Mouse (Mus musculus): ENCODE results near the gene Fmo2.

Fmo2 gene

DNA sequence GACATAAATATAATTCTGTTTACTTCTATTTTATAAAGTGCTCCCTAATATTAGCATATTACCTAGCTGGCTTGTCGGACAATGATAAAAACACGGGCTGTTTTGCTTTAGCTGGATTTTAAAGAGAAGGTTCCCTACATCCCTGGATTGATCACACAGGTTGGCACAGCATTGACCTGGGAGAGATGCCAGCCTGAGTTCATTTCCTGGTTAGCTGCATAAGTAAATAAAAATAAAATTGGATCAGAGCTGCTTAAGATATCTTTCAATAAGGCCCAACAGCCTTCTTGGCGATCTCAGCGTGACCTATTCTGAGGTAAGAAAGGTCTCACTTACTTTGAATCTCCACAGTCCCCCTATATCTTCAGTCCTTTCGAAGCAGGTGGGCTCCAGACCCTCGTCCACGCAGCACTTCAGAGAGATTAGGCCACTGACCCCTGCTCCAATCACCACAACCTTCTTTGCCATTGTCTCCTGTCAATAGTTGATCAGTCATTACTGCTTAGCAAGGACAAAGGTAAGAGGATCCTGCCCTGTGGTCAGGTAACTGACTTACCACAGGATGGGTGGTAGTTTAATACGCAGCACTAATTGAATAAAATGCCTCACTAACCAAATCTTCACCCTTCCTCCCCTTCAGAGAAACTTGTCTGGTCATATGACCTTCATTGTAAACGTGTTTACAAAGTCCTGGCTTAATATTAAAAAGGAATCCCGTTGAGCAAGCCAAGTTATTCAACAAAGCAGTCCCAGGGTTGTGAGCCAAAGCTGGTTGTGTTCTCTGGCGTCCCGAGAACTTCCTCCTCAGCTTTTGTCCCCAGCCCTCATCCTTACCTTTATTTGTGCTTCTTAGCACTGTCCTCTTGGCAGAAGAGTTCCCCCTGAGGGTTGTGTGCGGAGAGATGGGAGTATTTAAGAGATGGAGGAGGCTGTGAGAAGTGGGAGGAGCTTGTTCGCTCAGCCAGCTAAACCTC, at the start of gene Fmo2:
TSS of gene Fmo2 (minus strand) at position 889 of the 974 bp plus-strand sequence.
- peak; percentile 99 for DNase-seq

DNA sequence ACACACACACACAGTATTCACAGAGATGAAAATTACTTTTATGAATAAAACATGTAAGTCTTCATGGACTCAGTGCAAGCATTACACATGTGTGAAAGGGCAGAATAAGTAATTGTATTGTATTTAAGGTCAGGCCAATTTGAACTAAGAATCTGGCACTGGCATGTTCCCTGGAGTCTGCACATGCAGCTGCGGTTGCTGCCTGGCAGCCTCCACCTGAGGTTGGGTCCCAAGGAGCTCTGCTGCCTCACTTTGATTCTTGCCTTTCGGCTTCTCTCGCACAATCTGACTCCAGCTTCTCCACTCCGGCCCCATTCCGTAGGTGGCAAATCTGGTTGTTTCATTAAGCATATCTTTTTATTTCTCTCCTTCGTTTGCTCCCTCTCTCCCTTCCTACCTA, 49.4 kb upstream of the Fmo2 start:
- DNase-seq = peak; percentile 54

DNA sequence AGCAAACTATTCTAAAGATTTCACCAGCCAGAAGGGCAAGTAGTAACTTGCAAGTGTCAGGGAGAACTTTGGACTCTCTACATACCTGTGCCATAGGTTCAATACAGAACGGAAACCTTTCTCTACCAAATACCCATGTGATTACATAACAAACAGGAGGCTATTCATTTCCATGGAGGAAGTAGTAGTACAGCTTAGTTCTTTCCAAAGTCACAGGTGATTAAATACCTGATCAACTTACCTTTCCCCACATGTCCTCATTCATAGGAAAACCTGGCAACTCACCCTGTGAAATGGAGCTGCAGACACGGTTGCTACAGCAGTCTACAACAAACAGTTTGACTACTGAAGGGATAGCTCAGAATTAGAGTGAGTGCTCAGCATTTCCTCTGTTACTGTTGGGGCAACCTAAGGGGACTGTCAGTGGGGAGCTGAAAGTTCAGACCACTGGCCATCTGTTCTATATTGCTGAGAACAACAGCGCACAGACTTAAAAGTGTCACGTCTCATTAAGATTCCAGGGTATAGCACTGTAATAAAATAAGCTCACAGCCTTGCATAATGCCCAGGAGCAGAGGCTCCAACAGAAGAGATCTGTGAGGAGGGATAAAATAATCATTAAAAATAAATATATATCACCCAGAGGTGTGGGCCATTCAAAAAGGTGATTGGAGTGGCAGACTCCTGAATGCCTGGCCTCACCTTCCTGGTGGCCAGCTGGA, 48.5 kb upstream of the Fmo2 start:
- DNase-seq = peak; percentile 39

DNA sequence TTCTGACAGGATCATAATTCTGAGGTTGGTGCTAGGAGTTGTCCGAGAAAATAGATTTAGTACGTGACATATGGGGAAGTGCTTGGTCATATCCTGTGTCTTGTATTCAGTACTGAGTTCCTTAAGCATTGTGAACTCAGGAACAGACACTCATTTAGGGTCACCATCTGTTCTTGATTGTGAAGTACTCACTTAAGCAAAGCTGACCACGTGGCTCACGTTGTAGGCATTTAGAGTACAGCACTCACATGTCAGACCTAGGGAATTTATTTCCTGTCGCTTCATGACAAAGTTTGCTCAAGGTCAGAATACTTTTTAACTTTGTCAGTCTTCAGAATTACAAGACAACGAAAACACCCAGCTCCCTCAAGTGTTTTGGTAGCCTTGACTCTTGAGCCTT, 45.2 kb upstream of the Fmo2 start:
- DNase-seq = peak; percentile 54

DNA sequence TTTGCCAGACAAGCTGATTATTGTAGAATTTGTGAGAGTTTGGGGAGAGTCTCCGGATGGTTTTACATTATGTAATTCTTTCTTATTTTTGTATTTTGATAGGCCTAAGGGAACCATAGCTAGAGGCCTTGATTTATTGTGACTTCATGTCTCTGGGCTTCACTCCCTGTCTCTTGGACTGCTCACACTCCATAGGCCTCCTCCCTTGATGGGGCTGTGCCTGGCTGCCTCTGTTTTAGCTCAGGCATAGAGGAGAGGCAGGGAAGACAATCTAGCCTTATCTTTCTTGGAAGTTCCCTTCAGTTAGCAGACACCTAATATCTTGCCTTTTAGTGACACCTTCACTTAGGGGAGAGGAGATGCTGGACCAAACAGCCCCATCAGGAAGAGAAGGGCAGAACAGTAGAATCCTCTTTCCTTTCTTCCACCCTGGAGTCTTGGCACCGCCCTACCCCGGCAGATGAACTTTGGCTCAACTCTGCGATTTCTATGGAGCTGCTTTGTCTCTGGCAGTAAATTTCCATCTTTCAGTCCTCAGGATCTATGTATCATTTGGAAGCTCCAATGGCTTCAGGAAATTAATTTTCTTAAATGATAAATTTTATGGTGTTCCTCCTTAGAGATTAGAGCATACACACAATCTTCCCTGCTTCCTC, 40.3 kb upstream of the Fmo2 start:
- peak; percentile 97 for DNase-seq

DNA sequence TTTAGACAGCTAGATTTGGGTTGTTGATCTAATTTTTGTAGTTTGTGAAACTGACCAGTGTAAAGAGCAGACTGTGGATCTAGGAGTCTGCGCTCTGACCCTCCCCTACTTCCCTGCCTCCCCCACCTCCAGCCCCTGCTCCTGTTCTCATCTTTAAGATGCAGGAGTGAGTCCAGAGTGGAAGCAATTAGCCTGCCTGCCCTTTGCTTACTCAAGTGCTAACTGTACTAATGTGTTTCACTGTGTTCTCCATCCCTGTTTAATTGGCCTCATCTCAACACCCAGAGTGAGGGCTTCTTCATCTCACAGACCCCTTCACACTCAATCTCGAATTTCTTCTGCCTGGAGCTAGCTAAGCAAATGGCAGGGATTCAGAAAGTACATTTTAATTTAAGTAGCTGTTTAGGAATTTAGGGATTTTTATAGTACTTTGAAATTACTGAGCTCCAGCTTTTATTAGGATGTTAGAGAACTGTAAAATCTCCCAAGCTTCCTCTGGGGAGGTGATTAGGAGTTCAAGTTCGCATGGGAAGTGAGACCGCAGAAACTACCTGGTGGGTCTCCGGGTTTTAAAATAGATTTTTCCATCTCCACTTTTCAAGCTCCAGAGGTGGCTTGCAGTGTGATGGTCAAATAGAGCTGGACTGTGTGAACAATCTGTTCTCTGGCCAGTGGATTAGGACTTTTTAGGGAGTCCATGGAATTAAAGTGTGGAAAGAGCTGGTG, 39.6 kb upstream of the Fmo2 start:
- peak; percentile 85 for DNase-seq

DNA sequence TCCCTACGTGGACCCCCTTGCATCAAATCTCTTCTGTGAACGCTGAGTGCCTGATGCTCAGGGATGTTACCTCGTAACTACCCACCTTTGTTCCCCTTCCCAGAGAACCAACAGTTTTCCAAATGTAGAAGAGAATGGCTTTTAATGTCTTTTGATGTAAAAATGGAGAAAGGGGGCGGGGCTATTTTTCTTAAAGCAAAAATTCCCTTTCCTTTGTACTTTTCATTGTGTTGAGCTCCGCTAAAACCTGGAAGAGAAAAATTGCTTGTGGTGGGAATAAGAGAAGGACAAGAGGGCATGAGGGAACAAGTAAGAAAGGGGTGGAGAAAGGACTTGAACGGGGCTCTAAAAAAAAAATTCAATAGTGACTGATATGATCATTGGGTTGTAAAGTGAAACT, 38.9 kb upstream of the Fmo2 start, which contains the start of gene Fmo6:
TSS of gene Fmo6 (minus strand) at position 101 of the 400 bp plus-strand sequence.
- no peak for DNase-seq

DNA sequence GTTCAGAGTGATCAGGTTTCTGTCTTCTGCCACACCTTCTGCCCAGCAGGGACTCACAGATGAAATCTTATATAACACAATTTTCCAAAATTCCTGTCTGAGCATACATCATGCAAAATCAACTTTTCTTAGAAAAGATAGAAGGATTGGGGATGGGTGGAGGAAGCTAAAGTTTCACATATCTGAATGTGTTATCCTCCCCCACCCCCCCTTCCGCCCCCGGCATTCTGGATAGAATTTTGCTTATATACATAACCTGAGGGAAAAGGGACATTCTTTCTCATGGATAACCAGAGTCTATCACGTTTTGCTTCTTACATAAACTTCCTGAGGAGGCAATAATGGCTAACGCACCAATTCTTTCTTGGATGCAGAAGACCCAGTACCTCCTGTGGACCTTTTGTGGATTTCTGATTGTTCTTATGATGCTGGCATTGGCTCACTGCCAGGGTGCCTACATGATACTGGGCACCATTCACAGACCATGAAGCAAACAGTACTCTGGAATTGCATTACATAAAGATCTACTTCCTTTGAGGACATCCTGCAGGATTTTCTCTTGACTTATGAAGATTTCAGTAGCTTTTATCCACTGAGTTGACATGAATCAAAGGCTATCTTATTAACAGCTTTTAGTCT, 36.0 kb upstream of the Fmo2 start:
- peak; percentile 81 for DNase-seq

DNA sequence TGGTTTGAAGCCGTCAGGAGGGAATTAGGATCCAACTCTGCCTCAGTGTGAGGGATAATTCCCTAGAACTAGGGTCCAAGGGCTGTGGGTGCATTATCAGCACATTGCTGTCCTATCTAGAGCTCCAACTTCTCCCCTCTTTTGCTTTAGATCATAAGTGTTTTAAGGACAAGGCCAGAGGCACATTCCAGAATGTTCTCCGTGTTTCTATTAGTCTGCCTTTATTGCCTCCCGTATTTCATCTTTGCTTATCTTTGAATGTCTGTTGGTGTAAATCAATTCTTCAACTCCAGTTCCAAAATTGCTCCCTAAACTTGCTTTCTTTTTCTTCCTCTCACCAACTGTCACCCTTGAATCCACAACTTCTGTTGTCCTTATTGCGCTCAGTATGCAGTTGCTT, 33.9 kb upstream of the Fmo2 start:
- peak; percentile 44 for DNase-seq

DNA sequence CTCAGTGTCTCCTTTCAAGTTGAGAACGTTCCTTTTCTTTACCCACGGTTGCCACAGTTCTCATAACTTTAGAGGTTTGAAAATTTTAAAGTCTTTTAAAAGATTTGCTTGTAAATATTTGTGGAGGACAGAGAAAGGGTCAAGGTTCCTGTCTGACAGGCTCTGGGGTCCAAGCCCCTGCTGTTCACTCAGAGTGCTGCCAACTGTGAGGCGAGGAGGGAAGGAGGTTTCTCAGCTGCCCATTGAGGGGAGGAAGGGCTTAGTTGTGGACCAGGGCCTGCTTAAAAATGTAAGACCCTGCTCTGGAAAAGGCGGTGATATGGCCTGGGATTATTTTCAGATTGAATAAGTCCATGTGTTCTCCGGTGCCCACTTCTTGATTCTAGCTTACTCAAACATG, 33.4 kb upstream of the Fmo2 start:
- peak; percentile 90 for DNase-seq

DNA sequence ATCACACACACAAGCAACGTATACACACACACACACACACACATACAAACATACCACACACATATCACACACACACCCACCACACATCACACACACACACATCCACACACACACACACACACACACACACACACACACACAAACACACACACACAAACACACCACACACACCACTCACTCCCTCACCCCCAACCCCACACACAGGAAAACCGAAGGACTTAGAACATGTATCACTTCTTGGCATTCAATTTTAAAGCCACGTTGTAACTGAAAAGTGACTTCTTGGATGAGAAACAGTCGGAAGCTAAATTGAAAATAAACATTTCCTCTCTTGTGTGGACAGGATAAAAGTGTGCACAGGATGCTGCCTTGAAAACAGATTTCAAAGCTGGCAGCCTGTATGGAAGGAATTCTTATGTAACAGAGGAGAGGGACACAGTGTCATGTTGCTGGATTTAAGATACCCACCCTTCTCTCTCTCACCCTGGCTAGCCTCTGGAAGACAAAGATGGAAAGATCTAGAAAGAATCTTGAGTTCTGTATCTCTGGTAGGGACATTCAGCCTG, 32.9 kb upstream of the Fmo2 start:
- DNase-seq = peak; percentile 98

DNA sequence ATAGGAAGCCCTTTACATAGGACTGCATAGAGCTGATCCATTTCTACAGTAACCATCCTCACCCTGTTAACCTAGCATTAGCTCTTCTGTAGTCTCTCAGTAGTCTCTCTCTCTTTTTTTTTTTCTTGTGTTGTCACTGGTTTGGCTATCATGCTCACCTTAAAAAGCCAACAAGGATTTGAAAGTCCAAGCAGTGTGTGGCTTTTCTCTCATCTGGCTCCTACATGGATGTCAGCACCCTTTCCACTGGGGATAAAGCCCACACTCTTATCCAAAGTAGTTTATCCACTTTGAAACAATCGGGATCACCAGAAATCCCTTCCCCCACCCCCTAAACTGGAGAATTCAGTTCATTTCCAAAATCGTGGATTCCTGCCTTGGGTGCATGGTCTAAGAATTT, 32.1 kb upstream of the Fmo2 start:
- peak; percentile 92 for DNase-seq

DNA sequence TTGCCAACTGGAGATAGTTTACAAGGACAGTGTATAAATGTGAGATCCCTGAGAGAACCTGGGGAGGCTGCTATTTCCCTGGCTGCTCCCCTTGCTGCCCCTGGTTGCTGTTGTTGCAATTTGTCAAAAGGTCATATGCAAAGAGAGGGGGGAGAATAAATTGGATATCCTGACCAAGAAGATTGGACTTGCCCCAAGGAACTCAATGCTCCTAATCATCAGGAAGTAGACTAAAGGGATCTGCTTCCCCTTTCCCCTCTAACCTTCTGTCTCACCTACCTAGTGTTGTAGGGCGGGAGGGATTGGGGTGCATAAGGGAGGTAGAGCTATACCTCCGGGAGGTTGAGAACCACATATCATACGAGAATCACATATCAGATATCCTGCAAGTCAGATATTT, 30.6 kb upstream of the Fmo2 start:
- peak; percentile 92 for DNase-seq

DNA sequence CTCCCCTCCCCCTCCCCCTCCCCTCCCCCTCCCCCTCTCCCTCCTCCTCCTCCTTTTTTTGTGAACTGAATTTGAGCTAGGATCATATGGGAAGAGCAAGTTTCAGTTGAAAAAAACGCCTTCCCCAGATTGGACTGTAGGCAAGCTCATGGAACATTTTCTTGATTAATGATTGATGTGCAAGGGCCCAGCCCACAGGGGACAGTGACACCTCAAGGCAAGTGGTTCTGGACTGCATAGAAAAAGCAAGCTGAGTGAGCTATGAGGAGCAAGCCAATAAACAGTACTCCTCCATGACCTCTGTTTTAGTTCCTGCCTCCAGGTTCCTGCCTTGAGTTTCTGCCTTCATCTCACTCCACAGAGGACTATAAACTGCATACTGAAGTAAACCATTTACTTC, 26.6 kb upstream of the Fmo2 start:
- no peak for DNase-seq

DNA sequence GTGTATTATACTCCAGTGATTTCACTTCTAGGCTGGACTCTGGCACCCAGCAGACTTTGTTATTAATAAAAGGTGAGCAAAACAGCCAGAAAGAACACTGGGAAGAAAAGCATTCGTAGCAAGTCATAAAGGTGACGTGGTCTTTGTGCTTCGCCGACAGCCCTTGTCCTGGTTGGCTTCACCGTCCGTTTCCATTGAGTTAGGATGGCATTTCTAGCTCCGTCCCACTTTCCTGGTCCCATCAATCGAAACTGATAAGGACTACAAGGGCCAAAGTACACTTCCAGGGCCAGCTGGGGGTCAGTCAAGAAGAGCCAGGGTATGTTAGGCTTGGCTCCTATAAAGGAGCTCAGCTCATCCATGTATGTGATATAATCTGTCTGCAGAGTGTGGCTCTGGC, 18.1 kb upstream of the Fmo2 start:
- peak; percentile 74 for DNase-seq

DNA sequence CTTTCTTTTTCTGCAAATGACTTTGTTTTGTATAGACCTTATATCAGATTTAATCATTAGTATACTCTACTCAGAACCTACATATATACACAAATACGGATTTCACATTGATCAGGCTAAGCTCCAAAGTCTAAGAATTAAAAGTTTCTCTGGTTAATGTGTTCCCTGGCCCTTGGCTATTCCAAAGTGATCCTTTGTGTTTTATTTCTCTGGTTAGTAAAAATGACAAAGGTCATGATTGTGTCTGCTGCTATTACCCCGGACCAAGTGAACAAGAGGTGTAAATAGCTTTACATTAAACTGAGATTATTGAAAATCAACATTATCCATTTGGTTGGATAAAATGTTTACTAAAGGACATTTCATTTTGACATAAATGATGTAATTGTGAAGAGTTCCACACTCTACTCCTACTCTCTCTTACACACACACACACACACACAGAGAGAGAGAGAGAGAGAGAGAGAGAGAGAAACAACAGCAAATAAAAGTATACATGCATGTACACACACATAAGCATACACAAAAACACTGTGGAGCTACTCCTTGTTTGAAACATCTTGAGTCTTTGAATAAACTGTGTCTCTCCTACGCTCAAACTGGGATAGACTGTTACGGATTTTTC, 16.5 kb upstream of the Fmo2 start:
- DNase-seq = no peak

DNA sequence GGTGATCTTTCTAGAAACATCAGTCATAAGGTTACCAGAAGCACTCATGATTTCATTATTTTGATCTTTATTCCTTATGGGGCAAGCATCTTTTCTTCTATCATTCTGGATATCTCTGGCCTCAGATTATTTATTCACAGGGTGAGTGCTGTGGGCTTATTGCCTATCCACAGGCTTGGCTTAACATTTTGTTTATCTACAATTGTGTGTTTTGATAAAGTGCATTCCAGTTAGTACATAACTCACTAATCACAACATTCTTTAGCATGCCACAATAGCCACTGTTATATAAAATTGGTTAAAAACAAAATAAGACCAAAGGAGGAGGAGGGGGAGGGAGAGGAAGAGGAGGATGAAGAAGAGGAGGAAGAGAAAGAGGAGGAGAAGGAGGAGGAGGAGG, 13.6 kb upstream of the Fmo2 start:
- no peak for DNase-seq

DNA sequence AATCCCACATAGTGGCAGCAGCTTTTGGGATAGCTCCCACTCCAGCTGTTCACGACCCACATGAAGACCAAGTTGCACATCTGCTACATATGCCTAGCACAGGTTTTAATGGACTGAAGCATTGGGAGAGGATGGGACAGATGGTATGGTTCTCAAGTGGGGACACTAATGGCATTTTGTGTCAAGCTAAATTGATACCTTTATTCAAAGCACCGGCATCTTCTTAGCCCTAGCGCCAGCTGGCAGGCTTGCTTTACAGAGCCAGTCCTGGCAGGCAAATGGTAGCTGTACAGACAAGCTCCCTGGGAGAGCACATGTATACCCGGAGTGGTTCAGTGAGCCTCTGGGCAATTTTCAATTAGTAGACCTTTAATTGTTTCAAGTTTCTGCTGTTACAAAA, 3.4 kb upstream of the Fmo2 start:
- no peak for DNase-seq

DNA sequence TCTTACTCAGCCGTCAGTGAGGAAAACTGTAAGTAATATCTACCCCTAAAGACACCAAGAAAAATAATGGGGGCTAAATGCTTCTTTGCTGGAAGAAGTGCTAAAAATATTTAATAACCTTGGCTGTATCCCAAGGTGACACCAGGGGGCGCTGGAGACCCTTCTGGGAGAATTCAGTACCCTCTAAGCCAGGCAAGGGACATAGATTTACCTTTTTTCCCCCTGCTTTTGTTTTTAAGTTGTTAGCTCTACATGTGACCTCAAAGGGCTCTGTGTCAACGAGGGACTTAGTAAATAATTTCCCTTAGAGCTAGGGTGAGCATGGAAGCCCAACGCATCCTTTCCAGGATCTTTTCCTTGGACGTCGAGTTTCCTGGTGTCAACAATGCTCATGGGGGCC, 2.6 kb downstream of the Fmo2 start:
- DNase-seq = peak; percentile 92

DNA sequence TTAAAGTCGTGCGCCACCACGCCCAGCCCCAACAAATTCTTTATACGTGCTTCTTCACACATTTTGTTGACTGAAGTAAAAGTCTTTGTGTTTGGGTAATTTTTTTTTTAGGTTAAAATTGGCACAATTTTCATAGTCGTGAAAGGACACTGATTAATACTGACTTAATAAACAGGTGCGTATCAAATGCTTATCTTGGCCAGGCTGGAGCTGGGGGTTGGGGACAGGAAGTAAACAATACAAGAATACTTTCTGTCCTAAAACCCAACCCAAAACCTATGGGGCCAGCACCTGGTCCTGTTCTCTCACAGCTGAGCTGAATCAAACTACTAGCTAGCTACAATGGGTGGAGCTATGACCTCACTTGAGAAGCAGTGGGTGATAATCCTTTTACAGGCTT, 5.5 kb downstream of the Fmo2 start:
- DNase-seq = peak; percentile 96

DNA sequence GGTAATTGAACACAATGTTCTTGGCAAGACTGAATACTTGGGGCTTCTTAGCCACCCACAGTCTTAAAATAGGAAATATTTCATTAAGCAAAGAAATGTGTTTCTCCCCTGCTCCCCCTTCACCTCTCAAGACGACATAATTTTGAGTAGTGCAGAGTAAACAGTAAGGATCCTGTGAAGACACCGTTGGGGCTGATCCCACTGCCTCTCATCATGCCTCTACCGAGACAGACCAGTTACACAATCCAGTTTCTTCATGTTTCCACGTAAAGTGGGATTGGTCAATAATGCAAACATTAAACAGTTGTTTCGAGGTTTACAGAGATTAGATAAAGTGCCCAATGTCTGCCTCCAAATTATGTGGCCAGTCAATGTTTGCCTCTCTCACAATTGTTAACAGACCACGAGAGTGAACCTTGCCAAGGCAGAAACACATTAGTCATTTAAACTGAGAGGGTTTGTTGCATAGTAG, 6.5 kb downstream of the Fmo2 start:
- DNase-seq = peak; percentile 96
